Mouse (Mus musculus): Measurements from ENCODE around the gene St6galnac4.

Gene St6galnac4

DNA sequence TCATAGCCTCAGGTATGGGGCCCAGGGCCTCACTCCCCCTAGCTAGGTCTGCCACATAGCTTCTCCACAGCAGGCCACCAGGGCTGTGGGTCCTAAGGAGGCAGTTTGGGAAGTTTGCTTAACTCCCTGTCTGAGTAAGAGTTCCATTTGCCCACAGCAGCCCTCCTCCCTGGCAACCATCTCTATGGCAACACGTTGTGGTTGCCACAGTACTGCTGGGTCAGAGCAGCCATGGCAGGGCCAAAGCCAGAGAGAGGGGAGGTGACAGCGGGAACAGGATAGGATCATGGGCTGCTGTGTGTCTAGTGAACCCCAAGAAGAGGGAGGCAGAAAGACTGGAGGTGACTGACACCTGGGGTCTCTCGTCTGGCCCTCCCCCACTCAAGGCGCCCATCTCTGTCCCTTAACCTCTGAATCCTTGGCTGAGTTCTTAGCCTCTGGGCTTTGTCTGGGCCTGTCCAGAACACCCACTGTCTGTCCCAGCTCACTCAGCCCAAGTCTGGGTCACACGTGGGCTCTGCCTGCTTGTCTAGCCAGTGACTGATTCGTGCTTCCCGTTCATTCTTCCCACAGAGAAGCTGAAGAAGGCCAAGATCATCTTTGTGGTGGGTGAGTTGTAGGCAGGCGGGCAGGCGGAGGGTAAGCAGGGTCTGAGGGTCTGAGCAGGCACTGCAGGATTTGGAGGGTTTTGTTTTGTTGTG lies 42.5 kb downstream of the St6galnac4 start:
- DNase-seq, result no peak

DNA sequence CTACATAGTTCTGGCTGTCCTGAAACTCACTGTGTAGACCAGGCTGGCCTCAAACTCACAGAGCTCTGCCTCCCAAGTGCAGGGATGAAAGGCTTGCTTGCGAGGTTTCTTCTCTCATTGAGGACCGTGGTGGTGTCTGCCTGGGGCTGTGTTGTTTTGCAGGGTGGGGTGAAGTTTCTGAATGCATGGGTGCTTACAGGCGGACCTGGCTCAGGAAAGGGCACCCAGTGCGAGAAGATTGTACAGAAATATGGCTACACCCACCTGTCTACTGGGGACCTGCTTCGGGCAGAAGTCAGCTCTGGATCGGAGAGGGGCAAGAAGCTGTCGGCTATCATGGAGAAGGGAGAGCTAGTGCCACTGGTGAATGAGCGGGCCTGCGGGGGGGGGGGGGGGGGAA lies 43.1 kb downstream of the St6galnac4 start:
- DNase-seq, result no peak

DNA sequence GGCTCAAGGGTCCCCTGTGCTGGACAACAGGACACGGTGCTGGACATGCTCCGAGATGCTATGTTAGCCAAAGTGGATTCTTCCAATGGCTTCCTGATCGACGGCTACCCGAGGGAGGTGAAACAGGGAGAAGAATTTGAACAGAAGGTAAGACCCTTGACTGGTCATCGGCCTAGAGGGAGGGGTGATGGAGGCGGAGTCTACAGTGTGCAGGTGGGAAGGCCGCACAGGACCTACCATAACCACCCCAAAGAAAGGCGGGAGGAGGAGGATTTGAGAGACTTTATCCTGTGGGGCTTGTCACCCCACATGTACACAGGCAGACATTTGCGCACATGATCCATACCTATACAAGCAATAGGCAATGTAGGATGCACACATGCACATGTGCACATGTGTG lies 44.2 kb downstream of the St6galnac4 start:
- DNase-seq, result no peak

DNA sequence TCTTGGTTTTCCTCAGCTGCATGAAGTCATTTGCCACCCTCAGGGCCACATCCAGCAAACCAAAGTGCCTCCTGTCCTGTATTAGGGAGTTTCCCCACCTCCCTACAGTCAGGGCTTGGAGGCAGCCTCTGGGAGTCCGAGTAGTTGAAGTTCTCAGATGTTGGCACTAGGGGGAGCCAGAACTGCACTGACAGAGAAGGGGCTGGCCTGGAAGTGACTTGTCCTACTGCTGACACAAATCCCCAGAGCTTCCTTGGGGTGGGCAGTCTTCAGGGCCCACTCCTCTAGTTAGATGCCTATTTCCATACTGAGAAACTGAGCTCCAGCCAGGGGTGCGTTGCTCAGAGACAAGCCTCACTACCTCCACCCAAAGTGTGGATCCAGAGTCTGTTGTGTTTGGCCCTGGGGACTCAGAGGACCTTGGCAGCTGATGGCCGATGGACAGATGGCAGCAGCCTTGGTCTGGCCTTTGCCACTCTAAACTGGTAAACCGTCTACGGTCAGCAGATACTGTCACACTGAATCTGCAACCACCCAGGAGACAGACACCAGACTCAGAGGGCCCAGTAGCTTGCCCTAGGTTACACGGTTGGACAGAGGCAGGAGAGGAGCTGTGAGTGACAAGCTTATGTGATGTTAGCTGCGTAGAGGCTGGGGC lies 45.0 kb downstream of the St6galnac4 start:
- peak; percentile 83 for DNase-seq

DNA sequence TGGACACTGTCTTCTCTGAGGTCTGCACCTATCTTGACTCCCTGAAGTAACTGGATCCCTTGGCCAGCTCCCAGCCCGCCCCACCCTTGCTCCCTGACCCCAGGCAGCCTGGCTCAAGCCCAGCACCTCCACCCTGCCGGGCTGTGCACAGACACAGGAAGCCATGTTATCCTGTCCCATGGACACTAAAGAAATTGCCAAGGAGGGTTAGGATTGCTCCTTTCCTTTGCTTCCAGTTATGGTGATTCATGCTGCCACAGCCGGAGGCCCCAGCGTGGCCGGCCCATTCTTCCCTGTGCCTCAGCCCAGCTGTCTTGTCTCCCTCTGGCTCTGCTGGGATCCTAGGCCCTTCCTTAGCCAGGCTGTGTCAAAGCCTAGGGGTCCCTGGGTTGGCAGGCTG lies 46.8 kb downstream of the St6galnac4 start:
- DNase-seq, result no peak

DNA sequence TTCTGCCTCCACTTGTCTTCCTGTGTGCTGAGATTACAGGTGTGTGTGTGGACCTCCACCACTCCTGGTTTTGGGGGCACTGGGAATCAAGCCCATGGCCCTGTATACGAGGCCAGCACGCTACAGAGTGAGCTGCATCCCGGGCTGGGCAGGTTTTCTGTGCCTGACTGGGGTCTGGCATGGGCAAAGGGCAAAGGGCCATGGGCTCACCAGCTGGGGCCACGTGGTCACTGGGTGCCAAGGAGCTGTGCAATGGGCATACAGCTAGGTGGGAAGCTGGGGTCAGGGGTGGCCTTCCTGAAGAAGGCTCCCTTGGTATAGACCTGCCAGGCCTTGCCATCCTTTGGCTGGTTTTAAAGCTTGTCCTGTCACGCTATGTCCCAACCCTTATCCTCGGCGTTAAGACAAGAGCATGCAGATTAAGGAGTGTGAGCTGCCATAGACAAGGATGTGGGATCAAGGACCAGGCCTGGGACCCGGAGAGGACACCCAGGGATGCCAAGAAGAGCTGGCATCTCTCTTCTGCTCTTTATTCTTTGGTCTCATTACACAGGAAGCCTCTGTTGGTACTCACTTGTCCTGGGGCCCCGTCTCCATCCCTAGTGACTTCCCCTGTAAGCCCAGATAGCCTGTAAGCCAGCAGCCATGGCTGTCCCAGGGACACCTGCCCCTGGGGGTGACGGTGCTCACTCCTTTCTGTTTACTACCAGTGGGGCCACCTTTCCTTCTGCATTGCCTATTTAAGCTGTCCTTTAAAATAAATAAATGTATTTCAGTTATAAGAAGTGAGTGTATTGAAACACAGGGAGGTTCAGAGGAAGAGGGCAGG lies 47.6 kb downstream of the St6galnac4 start:
- DNase-seq, result no peak

DNA sequence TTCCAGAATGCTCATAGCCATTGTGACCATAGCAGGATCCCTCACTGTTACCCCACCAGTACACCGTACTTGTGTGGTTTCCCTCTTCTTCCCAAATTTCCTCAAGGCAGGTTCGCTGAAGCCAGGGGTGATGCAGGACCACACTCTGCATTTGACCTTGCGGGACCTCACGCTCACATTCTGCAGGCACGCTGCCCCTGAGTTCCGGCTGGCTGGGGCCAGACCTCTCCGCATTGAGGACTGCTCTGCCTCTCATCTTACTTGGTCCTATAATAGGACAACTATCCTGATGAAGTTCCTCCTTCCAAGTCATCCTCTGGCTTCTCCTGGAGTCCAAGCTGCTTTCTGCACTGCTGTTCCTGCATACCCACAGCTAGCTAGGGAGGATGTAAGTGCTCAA lies 49.7 kb downstream of the St6galnac4 start:
- no peak for DNase-seq

DNA sequence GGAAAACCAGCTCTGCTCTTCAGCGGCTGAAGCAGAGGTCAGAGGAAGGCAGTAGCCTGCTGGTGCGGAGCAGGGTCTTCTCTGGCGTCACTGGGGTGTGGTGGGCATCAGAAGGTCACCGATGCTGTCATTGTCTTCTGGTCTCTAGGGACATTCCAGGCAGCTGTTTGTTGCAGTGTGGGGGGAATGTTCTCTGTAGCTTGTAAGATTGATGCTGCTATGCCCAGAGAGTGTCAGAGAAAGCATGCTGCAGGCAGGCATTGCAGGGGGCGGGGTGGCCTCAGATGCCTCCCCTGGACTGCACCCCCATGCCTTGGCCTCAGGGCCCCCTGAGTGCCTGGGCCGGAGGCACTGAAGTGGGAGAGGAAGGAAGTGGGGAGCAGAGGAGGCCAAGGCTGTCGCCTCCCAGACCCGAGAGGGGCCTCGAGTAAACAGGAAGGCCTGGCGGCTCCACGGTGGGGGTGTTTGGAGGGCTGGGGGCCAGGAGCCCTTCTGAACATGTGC lies 50.9 kb downstream of the St6galnac4 start:
- DNase-seq, result peak; percentile 87

DNA sequence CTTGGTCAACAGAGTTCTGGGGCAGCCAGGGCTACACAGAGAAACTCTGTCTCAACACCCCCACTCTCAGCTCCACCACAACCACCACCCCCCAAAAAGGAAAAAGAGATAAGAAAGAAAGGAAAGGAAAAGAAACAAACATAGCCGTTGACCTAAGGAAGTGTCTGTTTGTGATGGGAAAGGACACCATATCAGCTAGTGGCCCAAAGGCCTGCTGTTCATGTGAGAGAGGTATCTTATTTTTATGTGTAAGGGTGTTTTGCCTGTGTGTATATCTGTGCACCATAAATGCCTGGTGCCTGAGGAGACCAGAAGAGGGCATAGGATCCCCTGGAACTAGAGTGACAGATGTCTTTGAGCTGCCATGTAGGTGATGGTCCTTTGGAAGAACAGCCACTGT lies 52.7 kb downstream of the St6galnac4 start:
- DNase-seq, result no peak

DNA sequence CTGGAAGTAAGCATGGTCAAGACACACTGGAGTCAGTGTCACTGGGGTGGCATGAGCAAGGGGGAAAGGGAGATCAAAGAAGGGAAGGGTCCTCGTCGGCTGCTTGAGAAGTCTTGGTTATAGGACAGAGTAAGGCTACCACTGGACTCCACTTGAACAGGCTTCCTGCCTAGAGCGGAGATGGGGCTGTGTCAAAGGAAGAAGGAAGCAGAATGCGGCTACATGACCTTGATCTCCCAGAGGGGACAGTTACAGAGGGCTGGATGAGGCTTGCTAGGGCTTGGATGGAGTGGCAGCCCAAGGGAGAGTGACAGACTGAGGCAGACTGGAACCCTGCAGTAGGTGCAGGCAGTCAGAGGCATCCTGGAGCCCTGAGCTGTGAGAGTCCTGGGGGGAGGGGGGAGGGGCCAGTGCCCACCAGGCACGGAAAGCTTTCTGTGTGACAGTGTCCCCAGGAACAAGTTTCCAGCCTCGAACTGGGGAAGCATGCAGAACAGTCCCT lies 53.7 kb downstream of the St6galnac4 start:
- no peak for DNase-seq

DNA sequence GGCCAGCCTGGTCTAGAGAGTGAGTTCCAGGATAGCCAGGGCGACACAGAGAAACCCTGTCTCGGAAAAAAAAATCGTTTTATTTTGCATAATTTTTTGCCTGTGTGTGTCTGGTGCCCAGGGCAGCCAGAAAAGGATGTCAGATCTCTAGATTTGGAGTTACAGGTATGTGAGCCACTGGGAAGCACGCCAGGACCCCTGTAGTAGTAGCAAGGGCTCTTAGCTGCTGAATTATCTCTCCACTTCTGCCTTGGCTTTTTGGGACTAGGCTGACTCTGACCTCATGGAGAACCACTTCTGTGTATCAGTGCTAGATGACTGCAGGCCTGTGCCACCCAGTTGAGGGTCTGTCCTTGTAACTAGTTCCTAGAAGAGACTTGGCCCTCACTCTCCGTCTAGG lies 54.9 kb downstream of the St6galnac4 start:
- DNase-seq, result no peak

DNA sequence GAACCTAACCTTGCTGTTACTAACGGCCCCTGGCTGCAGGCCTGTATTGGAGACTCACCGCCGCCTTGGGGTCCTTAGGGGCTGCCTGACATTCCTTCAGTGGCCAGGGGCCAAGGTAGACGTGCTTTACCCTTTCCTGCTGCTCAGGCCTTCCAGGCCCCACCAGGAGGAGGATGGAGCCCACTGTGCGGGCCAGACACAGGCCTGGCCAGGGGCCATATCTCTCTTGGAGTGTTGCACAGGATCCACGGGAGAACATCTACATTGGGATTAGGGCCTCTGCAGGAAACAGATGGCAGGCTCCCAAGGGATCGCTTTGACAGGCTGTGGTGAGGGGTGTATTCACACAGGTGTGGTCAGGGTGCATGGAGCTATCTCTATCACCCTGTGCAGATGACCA lies 55.9 kb downstream of the St6galnac4 start:
- DNase-seq, result no peak

DNA sequence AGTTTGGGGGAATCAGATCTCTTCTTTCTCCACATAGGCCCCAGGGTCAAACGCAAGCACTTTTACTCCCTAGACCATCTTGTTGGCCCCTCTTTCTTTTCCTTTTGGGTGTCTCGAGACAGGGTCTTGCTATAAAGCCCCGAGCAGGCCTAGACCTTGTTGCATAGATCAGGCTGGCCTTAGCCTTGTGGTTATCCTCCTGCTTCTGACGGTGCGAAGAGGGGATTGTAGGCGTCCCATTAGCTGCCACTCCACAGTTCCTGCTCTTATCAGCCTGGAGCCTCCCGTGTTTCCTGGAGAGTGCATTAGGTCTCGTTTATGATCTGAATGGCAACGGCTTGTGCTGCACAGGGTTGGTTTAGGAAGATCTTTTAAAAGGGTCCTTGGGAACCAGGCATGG lies 57.2 kb downstream of the St6galnac4 start:
- DNase-seq, result no peak

DNA sequence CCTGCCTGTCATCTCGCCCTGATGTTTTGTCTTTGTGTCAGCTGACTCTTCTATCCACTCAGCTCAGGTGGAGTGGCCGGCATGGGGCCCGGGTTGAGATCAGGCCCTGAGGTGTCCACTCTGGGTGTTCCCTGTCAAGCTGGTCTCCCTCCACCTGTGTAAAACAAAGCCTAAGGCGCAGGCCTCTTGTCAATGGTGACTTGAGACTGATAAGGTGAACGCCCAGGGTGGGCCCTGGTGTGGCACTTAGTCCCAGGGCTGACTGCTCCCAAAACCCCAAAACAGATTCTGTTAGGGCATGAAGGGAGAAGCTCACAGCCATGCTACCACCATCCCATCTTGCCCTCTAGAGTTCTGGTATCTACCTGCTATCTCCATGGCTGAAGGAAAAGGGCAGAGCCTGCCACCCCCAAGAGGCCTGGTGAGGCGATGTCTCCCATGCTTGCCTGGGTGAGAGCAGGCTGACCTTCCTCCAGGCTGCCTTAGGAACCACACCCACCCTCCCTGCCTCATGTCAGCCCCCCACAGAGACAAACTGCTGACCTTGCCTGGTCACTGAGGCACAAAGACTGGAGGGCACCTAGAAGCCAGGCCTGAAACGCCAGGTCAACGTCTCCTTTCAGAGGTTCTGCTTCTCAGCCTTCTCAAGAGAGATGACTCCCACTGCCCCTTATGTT lies 58.0 kb downstream of the St6galnac4 start:
- no peak for DNase-seq

DNA sequence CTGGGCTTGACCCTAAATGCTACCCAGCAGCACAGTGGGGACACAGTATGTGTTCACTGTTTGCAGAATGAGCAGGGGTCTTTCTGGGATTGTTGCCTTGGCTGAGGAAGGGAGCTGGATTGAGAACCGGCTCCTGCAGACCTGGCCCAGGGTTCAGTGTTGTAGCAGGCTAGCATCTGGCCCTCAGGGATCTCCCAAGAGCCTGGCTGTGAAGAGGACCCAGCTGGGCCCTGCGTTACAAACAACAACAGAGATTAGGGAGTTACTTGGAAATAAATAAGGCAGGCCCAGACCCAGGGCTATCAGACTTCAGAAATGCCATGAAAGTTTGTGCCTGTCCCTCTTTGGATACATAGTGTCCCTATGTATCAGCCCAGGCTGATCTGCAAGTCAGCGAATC lies 58.8 kb downstream of the St6galnac4 start:
- no peak for DNase-seq

DNA sequence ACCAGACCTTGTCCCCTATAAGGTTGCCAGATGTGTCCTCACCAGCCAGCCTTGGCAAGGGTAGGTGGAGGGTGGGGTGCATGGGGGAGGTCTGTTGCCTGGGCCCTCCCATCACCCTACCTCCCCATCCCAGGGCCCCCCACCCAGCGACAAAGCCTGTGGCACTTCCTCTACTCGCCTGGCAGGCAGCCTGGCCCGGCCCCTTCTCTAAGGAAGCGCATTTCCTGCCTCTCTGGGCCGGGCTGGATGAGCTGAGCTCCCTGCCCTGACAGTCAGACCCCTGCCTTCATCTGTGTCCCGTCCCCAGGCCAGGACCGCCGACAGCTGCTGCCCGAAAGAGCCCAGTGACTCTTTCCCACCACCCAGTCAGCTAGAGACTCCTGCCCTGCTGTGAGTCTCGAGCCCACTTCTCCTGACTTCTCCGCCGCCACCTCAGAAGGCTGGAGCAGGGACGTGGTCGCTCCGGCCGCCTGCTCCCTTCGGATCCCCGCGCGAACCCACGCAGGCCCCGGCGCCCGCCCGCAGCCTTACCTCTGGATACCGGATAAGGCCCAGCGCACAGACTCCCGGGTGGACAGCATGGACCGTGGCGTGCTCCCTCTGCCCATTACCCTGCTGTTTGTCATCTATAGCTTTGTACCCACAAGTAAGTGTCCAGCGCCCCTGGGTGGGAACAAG lies 59.6 kb downstream of the St6galnac4 start, which contains the start of gene Eng:
TSS of gene Eng (plus strand) at position 217 of the 678 bp plus-strand sequence.
- peak; percentile 72 for DNase-seq

DNA sequence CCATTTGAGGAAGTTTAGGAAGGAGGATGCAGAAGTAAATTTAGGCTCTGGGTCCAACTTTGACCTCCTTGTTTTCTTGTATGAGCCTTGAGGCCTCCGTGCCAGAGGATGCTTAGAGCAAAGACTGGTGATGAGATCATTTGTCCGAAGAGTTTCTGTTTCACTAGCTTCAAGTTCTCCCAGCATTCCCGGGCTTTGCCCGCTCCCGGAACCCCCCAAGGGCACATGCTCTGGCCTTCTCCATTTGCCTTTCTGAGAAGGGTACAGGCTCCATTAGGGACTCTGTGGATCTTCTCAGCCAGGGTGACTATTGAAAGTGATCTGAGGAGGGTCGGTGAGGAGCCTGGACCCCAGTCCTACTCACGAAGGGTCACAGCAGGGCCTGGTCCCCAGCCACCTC lies 60.5 kb downstream of the St6galnac4 start:
- no peak for DNase-seq

Measured in thymus, postnatal 14 days (tissue).